Mouse (Mus musculus): ENCODE measurements at regions not wholly inside any gene's neighbourhood (a gene's known extent, or its start where the extent isn't known, plus 50 kb on each side); places are given as distances from the start of the nearest gene placed in this dataset.
A peak's percentile ranks its signal among the peaks of the same experiment; 100 is the strongest.

- Histone ChIP-seq H3K9me3 (ENCODE audit: control insufficient read depth, low read length) (no peaks in the 10 kb centered on the region), H3K27me3 (ENCODE audit: control insufficient read depth, insufficient read depth, low read length) (no peaks in the 10 kb centered on the region), H3K27ac (ENCODE audit: low read depth, low read length) (no peak overlapping the region), H3K9ac (ENCODE audit: low read length) (no peak overlapping the region), H3K4me3 (ENCODE audit: low read depth, low read length) (no peak overlapping the region), H3K4me2 (ENCODE audit: low read depth, low read length, severe bottlenecking) (no peak overlapping the region), H3K4me1 (replicated peaks; ENCODE audit: control insufficient read depth, insufficient read depth, low read length) (no peaks in the 10 kb centered on the region), H3K36me3 (ENCODE audit: control insufficient read depth, insufficient read depth, low read length) (no peaks in the 10 kb centered on the region)
- DNase-seq (ENCODE audit: low spot score) (no peak), ATAC-seq (replicated peaks; ENCODE audit: low FRiP score) (no peak)
- 61% methylated on average over 12 of the region's 12 CpGs for WGBS
Measured at GRCm38 (mm10) chr1:19826455-19827366, 618.0 kb downstream of the Tfap2b start.

GRCm38 (mm10) chr1:19849918-19850317 is 641.2 kb downstream of the Tfap2b start:
- Histone ChIP-seq H3K27ac (ENCODE audit: low read depth, low read length) (no peak overlapping the region), H3K9ac (ENCODE audit: low read length) (no peak overlapping the region), H3K9me3 (ENCODE audit: control insufficient read depth, low read length) (no peaks in the 10 kb centered on the region), H3K4me2 (ENCODE audit: low read depth, low read length, severe bottlenecking) (no peak overlapping the region), H3K4me3 (ENCODE audit: low read depth, low read length) (no peak overlapping the region), H3K36me3 (ENCODE audit: control insufficient read depth, insufficient read depth, low read length) (no peaks in the 10 kb centered on the region), H3K27me3 (ENCODE audit: control insufficient read depth, insufficient read depth, low read length) (no peaks in the 10 kb centered on the region), H3K4me1 (replicated peaks; ENCODE audit: control insufficient read depth, insufficient read depth, low read length) (no peaks in the 10 kb centered on the region)
- ATAC-seq (replicated peaks; ENCODE audit: low FRiP score): no peak
- 80% methylated on average over 3 of the region's 3 CpGs for WGBS
- DNase-seq (ENCODE audit: low spot score): no peak

GRCm38 (mm10) chr1:19857250-19857649 is 648.5 kb downstream of the Tfap2b start:
- H3K27me3 ChIP-seq (ENCODE audit: control insufficient read depth, insufficient read depth, low read length): no peaks in the 10 kb centered on the region
- DNase-seq (ENCODE audit: low spot score): no peak
- no peaks in the 10 kb centered on the region for H3K36me3 ChIP-seq (ENCODE audit: control insufficient read depth, insufficient read depth, low read length)
- no peaks in the 10 kb centered on the region for H3K4me1 ChIP-seq (replicated peaks; ENCODE audit: control insufficient read depth, insufficient read depth, low read length)
- ATAC-seq (replicated peaks; ENCODE audit: low FRiP score): no peak
- no peak overlapping the region for H3K27ac ChIP-seq (ENCODE audit: low read depth, low read length)
- no peaks in the 10 kb centered on the region for H3K9me3 ChIP-seq (ENCODE audit: control insufficient read depth, low read length)
- no peak overlapping the region for H3K9ac ChIP-seq (ENCODE audit: low read length)
- no peak overlapping the region for H3K4me3 ChIP-seq (ENCODE audit: low read depth, low read length)
- H3K4me2 ChIP-seq (ENCODE audit: low read depth, low read length, severe bottlenecking): no peak overlapping the region

GRCm38 (mm10) chr1:19868478-19868877 is 659.8 kb downstream of the Tfap2b start:
- Histone ChIP-seq H3K36me3 (ENCODE audit: control insufficient read depth, insufficient read depth, low read length) (no peaks in the 10 kb centered on the region), H3K9me3 (ENCODE audit: control insufficient read depth, low read length) (no peaks in the 10 kb centered on the region), H3K4me1 (replicated peaks; ENCODE audit: control insufficient read depth, insufficient read depth, low read length) (no peaks in the 10 kb centered on the region), H3K4me2 (ENCODE audit: low read depth, low read length, severe bottlenecking) (no peak overlapping the region), H3K9ac (ENCODE audit: low read length) (no peak overlapping the region), H3K4me3 (ENCODE audit: low read depth, low read length) (no peak overlapping the region), H3K27ac (ENCODE audit: low read depth, low read length) (no peak overlapping the region), H3K27me3 (ENCODE audit: control insufficient read depth, insufficient read depth, low read length) (peaks cover 5% of the 10 kb centered on the region; the same call in 1 of the 2 replicates)
- 43% methylated on average over 12 of the region's 12 CpGs for WGBS
- ATAC-seq (replicated peaks; ENCODE audit: low FRiP score) (peak; percentile 46; the same call in 1 of the 2 replicates), DNase-seq (ENCODE audit: low spot score) (no peak)

GRCm38 (mm10) chr1:19881193-19881592 is 672.5 kb downstream of the Tfap2b start:
- DNase-seq (ENCODE audit: low spot score) (no peak), ATAC-seq (replicated peaks; ENCODE audit: low FRiP score) (no peak)
- Histone ChIP-seq H3K36me3 (ENCODE audit: control insufficient read depth, insufficient read depth, low read length) (no peaks in the 10 kb centered on the region), H3K27me3 (ENCODE audit: control insufficient read depth, insufficient read depth, low read length) (peaks cover 2% of the 10 kb centered on the region; the same call in 1 of the 2 replicates), H3K9ac (ENCODE audit: low read length) (no peak overlapping the region), H3K9me3 (ENCODE audit: control insufficient read depth, low read length) (no peaks in the 10 kb centered on the region), H3K4me3 (ENCODE audit: low read depth, low read length) (no peak overlapping the region), H3K27ac (ENCODE audit: low read depth, low read length) (no peak overlapping the region), H3K4me1 (replicated peaks; ENCODE audit: control insufficient read depth, insufficient read depth, low read length) (no peaks in the 10 kb centered on the region), H3K4me2 (ENCODE audit: low read depth, low read length, severe bottlenecking) (no peak overlapping the region)
- 50% methylated on average over 8 of the region's 8 CpGs for WGBS

GRCm38 (mm10) chr1:19899426-19899825 is 690.7 kb downstream of the Tfap2b start:
- Histone ChIP-seq H3K36me3 (ENCODE audit: control insufficient read depth, insufficient read depth, low read length) (no peaks in the 10 kb centered on the region), H3K4me2 (ENCODE audit: low read depth, low read length, severe bottlenecking) (no peak overlapping the region), H3K4me3 (ENCODE audit: low read depth, low read length) (no peak overlapping the region), H3K9me3 (ENCODE audit: control insufficient read depth, low read length) (no peaks in the 10 kb centered on the region), H3K9ac (ENCODE audit: low read length) (no peak overlapping the region), H3K27ac (ENCODE audit: low read depth, low read length) (no peak overlapping the region), H3K4me1 (replicated peaks; ENCODE audit: control insufficient read depth, insufficient read depth, low read length) (peaks cover 5% of the 10 kb centered on the region; the same call in 1 of the 2 replicates), H3K27me3 (ENCODE audit: control insufficient read depth, insufficient read depth, low read length) (peaks cover 33% of the 10 kb centered on the region)
- 36% methylated on average over 5 of the region's 5 CpGs for WGBS
- DNase-seq (ENCODE audit: low spot score): no peak
- no peak for ATAC-seq (replicated peaks; ENCODE audit: low FRiP score)

- no peak overlapping the region for H3K27ac ChIP-seq (ENCODE audit: low read depth, low read length)
- H3K4me2 ChIP-seq (ENCODE audit: low read depth, low read length, severe bottlenecking): no peak overlapping the region
- H3K4me1 ChIP-seq (replicated peaks; ENCODE audit: control insufficient read depth, insufficient read depth, low read length): peaks cover 5% of the 10 kb centered on the region; the same call in 1 of the 2 replicates
Measured at GRCm38 (mm10) chr1:19899889-19900310, 691.2 kb downstream of the Tfap2b start.

GRCm38 (mm10) chr1:19900983-19901531 is 692.3 kb downstream of the Tfap2b start:
- Histone ChIP-seq H3K27me3 (ENCODE audit: control insufficient read depth, insufficient read depth, low read length) (peaks cover 34% of the 10 kb centered on the region), H3K4me3 (ENCODE audit: low read depth, low read length) (no peak overlapping the region), H3K9me3 (ENCODE audit: control insufficient read depth, low read length) (no peaks in the 10 kb centered on the region), H3K36me3 (ENCODE audit: control insufficient read depth, insufficient read depth, low read length) (no peaks in the 10 kb centered on the region), H3K27ac (ENCODE audit: low read depth, low read length) (no peak overlapping the region), H3K9ac (ENCODE audit: low read length) (no peak overlapping the region), H3K4me1 (replicated peaks; ENCODE audit: control insufficient read depth, insufficient read depth, low read length) (peaks cover 5% of the 10 kb centered on the region; the same call in 1 of the 2 replicates), H3K4me2 (ENCODE audit: low read depth, low read length, severe bottlenecking) (no peak overlapping the region)
- peak; percentile 80 for ATAC-seq (replicated peaks; ENCODE audit: low FRiP score)
- peak; percentile 48 for DNase-seq (ENCODE audit: low spot score)
- WGBS: 19% methylated on average over 2 of the region's 2 CpGs

More at GRCm38 (mm10) chr1:19899889-19900310, 691.2 kb downstream of the Tfap2b start:
- H3K9me3 ChIP-seq (ENCODE audit: control insufficient read depth, low read length): no peaks in the 10 kb centered on the region
- peak; percentile 54 for DNase-seq (ENCODE audit: low spot score)
- ATAC-seq (replicated peaks; ENCODE audit: low FRiP score): peak; percentile 60; the same call in 1 of the 2 replicates
- H3K9ac ChIP-seq (ENCODE audit: low read length): no peak overlapping the region
- H3K27me3 ChIP-seq (ENCODE audit: control insufficient read depth, insufficient read depth, low read length): peaks cover 33% of the 10 kb centered on the region
- H3K36me3 ChIP-seq (ENCODE audit: control insufficient read depth, insufficient read depth, low read length): no peaks in the 10 kb centered on the region
- WGBS: 8% methylated on average over 12 of the region's 12 CpGs
- H3K4me3 ChIP-seq (ENCODE audit: low read depth, low read length): no peak overlapping the region
